Mouse (Mus musculus) forelimb bud, embryonic 11.5 days (tissue): Measurements from ENCODE around the gene Hk2.
"Not testable (repeated sequence)": the region's sequence is repeated elsewhere in the genome, so short reads cannot be mapped to it uniquely, and the experiment has no call there.

Experiments
- DNase-seq: peaks from one replicate; pipeline ENCODE4 v3.0.0-alpha.2; 2012; ENCODE audit warnings: low read depth, low spot score

Hk2 gene

GRCm38 (mm10) chr6:82689474-82689873 is 84.8 kb downstream of the Hk2 start:
- DNase-seq = no peak

GRCm38 (mm10) chr6:82688586-82688985 is 85.7 kb downstream of the Hk2 start:
- DNase-seq = not testable (repeated sequence)

DNA sequence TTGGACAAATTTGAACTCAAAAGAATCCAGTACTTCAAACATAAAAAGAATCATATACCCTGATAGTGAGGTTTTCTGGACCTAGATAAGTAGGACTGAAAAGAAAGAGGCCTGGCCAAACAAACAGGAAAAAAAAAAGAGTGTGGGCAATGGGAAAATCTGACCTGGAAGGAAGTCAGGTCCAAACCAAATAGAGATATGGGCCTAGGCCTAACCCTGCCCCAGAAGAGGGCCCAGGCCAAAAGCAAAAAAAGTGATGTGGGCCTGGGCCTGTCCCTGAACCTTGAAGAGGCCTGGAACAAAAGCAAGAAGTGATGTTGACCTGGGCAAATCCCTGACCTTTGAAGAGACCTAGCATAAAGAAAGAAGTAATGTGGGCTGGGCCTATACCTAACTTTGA is 90.1 kb downstream of the Hk2 start:
- DNase-seq = no peak

DNA sequence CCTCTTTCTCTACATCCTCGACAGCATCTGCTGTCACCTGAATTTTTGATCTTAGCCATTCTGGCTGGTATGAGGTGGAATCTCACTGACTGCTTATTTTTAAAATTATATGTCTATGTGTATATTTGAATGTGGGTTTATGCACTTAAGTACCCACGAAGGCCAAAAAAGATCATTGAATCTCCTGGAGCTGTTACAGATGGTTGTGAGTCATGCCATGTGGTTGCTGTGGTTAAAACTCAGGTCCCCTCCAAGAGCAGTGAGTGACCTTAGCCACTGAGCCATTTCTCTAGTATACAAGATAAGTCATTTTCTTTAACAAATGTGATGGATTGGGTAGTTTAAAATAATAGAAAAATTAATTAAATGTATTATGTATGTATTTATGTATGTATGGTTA is 95.0 kb downstream of the Hk2 start:
- not testable (repeated sequence) for DNase-seq

DNA sequence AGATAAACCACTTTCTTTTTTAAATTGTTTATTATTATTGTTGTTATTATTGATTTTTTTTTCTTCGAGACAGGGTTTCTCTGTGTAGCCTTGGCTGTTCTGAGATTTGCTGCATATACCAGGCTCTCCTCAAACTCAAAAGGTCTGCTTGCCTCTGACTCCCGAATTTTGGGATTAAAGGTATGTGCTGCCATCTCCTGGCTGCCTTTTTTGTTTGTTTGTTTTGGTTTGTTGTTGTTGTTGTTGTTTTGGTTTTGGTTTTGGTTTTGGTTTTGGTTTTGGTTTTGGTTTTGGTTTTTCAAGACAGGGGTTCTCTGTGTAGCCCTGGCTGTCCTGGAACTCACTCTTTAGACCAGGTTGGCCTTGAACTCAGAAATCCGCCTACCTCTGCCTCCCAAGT is 96.6 kb downstream of the Hk2 start:
- DNase-seq = not testable (repeated sequence)
